Mouse (Mus musculus): ENCODE measurements around the gene Dock9.

- TF ChIP-seq CTCF (IDR thresholded peaks at IDR 0.05; ENCODE audit: insufficient read depth, low read depth, low read length), result no peak
- no peak for TF ChIP-seq POLR2A (IDR thresholded peaks at IDR 0.05; ENCODE audit: insufficient read depth, low read depth, low read length)
These were observed 156.4 kb downstream of the Dock9 start for GRCm38 (mm10) chr14:121641271-121641670.

All from olfactory bulb, adult 2 months (tissue).